Mouse (Mus musculus) CH12.LX (cell line): Measurements from ENCODE around the gene Ccn1.

ENCODE experiments used
- CHD1 ChIP-seq: IDR thresholded peaks from 2 replicates; pipeline ENCODE4 v1.6.1; 2012; ENCODE audit warnings: low read depth, low read length, improper control_type of control experiment, inconsistent platforms
- CTCF ChIP-seq, 2 experiments: IDR thresholded peaks in 1 of 2; conservative IDR thresholded peaks in 1 of 2; 2 replicates each; pipeline ENCODE4 v1.5.1; 2011 to 2012; ENCODE audit warnings: low read depth in 2 of 2, low read length in 2 of 2, improper control_type of control experiment in 1 of 2, inconsistent platforms in 1 of 2, mild to moderate bottlenecking in 1 of 2, moderate library complexity in 1 of 2
- E2F4 ChIP-seq: IDR thresholded peaks from 2 replicates; pipeline ENCODE4 v1.6.1; 2011; ENCODE audit warnings: low read depth, low read length, improper control_type of control experiment; ENCODE audit not compliant: insufficient replicate concordance
- EP300 ChIP-seq: IDR thresholded peaks from 2 replicates; pipeline ENCODE4 v1.6.1; 2011; ENCODE audit warnings: low read length, improper control_type of control experiment
- HCFC1 ChIP-seq: IDR thresholded peaks from 2 replicates; pipeline ENCODE4 v1.6.1; 2012; ENCODE audit warnings: low read depth, mild to moderate bottlenecking, inconsistent platforms, low read length, improper control_type of control experiment
- JUND ChIP-seq: conservative IDR thresholded peaks from 2 replicates; pipeline ENCODE4 v1.6.1; 2011; ENCODE audit warnings: low read depth, low read length, improper control_type of control experiment
- MAX ChIP-seq: IDR thresholded peaks from 2 replicates; pipeline ENCODE4 v1.6.1; 2011; ENCODE audit warnings: low read length, improper control_type of control experiment
- POLR2A ChIP-seq: IDR thresholded peaks from 2 replicates; pipeline ENCODE4 v1.6.1; 2011; ENCODE audit warnings: low read depth, mild to moderate bottlenecking, improper control_type of control experiment, low read length
- POLR2AphosphoS2 ChIP-seq: IDR thresholded peaks from 2 replicates; pipeline ENCODE4 v1.6.1; 2011; ENCODE audit warnings: low read depth, low read length, improper control_type of control experiment
- SIN3A ChIP-seq: IDR thresholded peaks from 2 replicates; pipeline ENCODE4 v1.6.1; 2012; ENCODE audit warnings: low read length, improper control_type of control experiment, inconsistent platforms
- TCF12 ChIP-seq: IDR thresholded peaks from 2 replicates; pipeline ENCODE4 v1.6.1; 2014; ENCODE audit warnings: low read depth, mild to moderate bottlenecking, inconsistent platforms, low read length, improper control_type of control experiment
- ZC3H11A ChIP-seq: IDR thresholded peaks from 2 replicates; pipeline ENCODE4 v1.6.1; 2012; ENCODE audit warnings: low read depth, mild to moderate bottlenecking, inconsistent platforms, low read length, improper control_type of control experiment
- ZKSCAN1 ChIP-seq: IDR thresholded peaks from 2 replicates; pipeline ENCODE4 v1.6.1; 2012; ENCODE audit warnings: low read depth, inconsistent platforms, low read length, improper control_type of control experiment, borderline replicate concordance

GRCm38 (mm10) chr3:145651978-145652321 is 2.2 kb upstream of the Ccn1 start:
- TF ChIP-seq POLR2A (no peak), EP300 (no peak), CTCF (conservative IDR thresholded peaks at IDR 0.05 in 1 of 2, IDR thresholded peaks at IDR 0.05 in 1 of 2; ENCODE audit: low read depth in 2 of 2, low read length in 2 of 2) (no peak), HCFC1 (no peak), TCF12 (no peak), SIN3A (no peak), POLR2AphosphoS2 (no peak), ZC3H11A (no peak), JUND (no peak), ZKSCAN1 (no peak), CHD1 (no peak), MAX (no peak), E2F4 (no peak)
